Mouse (Mus musculus) kidney, adult 18-20 months (tissue): ENCODE results near the gene Prl7a2.

Source experiments
- DNase-seq: peaks from one replicate; pipeline ENCODE4 v3.0.0; 2021

Prl7a2 gene

GRCm38 (mm10) chr13:27667936-27668335, at the start of gene Prl7a2:
Prl7a2 (minus strand) TSS chr13:27668036.
- DNase-seq: no peak

- no peak for DNase-seq
Measured at GRCm38 (mm10) chr13:27716636-27717035, 48.8 kb upstream of the Prl7a2 start, which contains the start of gene Prl7d1. Prl7d1 (minus strand) TSS chr13:27716736.

- DNase-seq: no peak
Measured at GRCm38 (mm10) chr13:27706521-27706920, 38.7 kb upstream of the Prl7a2 start.

DNA sequence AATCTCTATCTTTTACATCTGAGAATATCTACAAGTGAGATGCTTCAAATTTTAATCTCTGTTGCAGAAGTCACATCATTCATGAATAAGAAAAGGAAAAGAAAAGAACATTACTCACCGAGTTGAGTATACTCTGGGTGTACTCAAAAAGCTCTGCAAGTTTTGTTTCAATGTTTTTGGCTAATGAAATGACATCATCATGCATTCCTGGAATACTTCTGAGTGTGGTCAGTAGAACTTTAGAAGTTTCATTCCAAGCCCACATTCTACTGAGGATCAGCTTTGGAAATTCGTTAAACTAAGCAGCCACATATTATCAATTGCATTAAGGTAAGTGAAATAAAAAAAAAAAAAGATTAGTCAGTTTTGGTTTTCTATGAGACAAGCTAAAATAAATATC, 7.1 kb downstream of the Prl7a2 start:
- no peak for DNase-seq

DNA sequence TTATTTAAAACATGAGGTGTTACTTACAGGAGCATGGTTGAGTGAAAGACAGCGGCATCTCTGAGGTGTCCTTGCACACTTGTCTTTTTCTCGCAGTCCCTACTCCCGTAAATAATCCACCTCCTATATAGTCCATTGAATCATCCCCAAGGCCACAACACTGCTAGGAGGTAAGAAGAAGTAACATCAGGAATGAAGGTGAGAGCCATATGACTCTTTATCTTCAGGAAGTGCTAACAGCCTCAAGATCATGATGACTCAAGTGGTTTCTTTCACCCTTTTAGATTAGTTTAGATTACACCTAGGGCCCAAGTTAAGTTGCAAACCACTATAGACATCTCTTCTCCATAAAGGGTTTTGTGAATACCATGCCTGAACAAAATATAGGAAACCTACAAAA, 25.4 kb downstream of the Prl7a2 start, which contains the start of gene Prl7a1:
TSS of gene Prl7a1 (minus strand) at position 101 of the 400 bp plus-strand sequence.
- DNase-seq: no peak

- no peak for DNase-seq
Measured at GRCm38 (mm10) chr13:27610482-27610881, 57.4 kb downstream of the Prl7a2 start, which contains the start of gene Prl7b1. Prl7b1 (minus strand) TSS chr13:27610582.
